9 mouse cellular contexts compared by ENCODE assay signal in genomic region chr13:69536021-69536420, GRCm38 (mm10). TPM values are rescaled to one million over a fixed set of nuclear protein-coding genes. Genes with fewer than 3 reads are reported as not detected.
A peak's percentile ranks its signal among the peaks of the same experiment; 100 is the strongest.
DNase-seq lines count a peak whose midpoint lies in the region; ATAC-seq and TF ChIP-seq lines count a peak whose summit lies in the region.
"Had no signal": no experiment of that assay in that cellular context is flagged by ENCODE, and none has a peak within 500 bp of the region (broad histone marks: within the 10 kb centered on the region; RNA-seq: fewer than 3 reads in every experiment).

No protein-coding gene starts in this region.

- no peaks in the 10 kb centered on the region for H3K27me3 ChIP-seq in heart, embryonic 15.5 days
- no peaks in the 10 kb centered on the region for H3K27me3 ChIP-seq in embryonic facial prominence, embryonic 13.5 days
- no peaks in the 10 kb centered on the region for H3K27me3 ChIP-seq in hindbrain, postnatal 0 days (ENCODE audit: insufficient read depth, low read length)
- H3K27me3 ChIP-seq in midbrain, embryonic 12.5 days: peaks cover 9% of the 10 kb centered on the region; the same call in 1 of the 2 replicates

- no peaks in the 10 kb centered on the region for H3K9me3 ChIP-seq in heart, embryonic 15.5 days (replicated peaks)
- H3K9me3 ChIP-seq in embryonic facial prominence, embryonic 13.5 days: no peaks in the 10 kb centered on the region
- H3K9me3 ChIP-seq in hindbrain, postnatal 0 days (ENCODE audit: low read length): no peaks in the 10 kb centered on the region
- no peaks in the 10 kb centered on the region for H3K9me3 ChIP-seq in midbrain, embryonic 12.5 days

- peak overlapping the region; percentile 84 for H3K9ac ChIP-seq in heart, embryonic 15.5 days
- no peak overlapping the region for H3K9ac ChIP-seq in embryonic facial prominence, embryonic 13.5 days
- no peak overlapping the region for H3K9ac ChIP-seq in hindbrain, postnatal 0 days (replicated peaks; ENCODE audit: low read length)
- no peak overlapping the region for H3K9ac ChIP-seq in midbrain, embryonic 12.5 days (replicated peaks)

- DNase-seq in heart, postnatal 4 days: no peak
- no peak for DNase-seq in hindbrain, postnatal 0 days (ENCODE audit: low spot score)
- DNase-seq in adrenal gland, adult 8-10 months: no peak
- DNase-seq in embryo, embryonic 10.5 days (ENCODE audit: low spot score): no peak
- no peak for DNase-seq in right cerebral cortex, postnatal 4 days
- DNase-seq: thymus, adult 2 months had no signal

- no peak for TF ChIP-seq CTCF in hindbrain, postnatal 0 days (IDR thresholded peaks at IDR 0.05; ENCODE audit: low read depth)

- H3K4me3 ChIP-seq in heart, embryonic 15.5 days: peak overlapping the region; percentile 77; the same call in 1 of the 2 replicates
- peak overlapping the region; percentile 94; the same call in 1 of the 2 replicates for H3K4me3 ChIP-seq in embryonic facial prominence, embryonic 13.5 days
- H3K4me3 ChIP-seq in hindbrain, postnatal 0 days (ENCODE audit: low read length): no peak overlapping the region
- no peak overlapping the region for H3K4me3 ChIP-seq in midbrain, embryonic 12.5 days

- no peaks in the 10 kb centered on the region for H3K36me3 ChIP-seq in heart, embryonic 15.5 days
- no peaks in the 10 kb centered on the region for H3K36me3 ChIP-seq in embryonic facial prominence, embryonic 13.5 days
- no peaks in the 10 kb centered on the region for H3K36me3 ChIP-seq in hindbrain, postnatal 0 days (ENCODE audit: insufficient read depth, low read length)
- 0 out of 2 replicates have a peak, but pooled peaks cover 2% of the 10 kb centered on the region for H3K36me3 ChIP-seq in midbrain, embryonic 12.5 days

- WGBS in heart, embryonic 15.5 days: 75% methylated on average over 4 of the region's 4 CpGs
- 67% methylated on average over 4 of the region's 4 CpGs for WGBS in embryonic facial prominence, embryonic 13.5 days
- WGBS in hindbrain, postnatal 0 days: 77% methylated on average over 4 of the region's 4 CpGs
- WGBS in midbrain, embryonic 12.5 days: 86% methylated on average over 4 of the region's 4 CpGs

- peak overlapping the region; percentile 94 for H3K27ac ChIP-seq in heart, embryonic 15.5 days
- H3K27ac ChIP-seq in embryonic facial prominence, embryonic 13.5 days: peak overlapping the region; percentile 7; the same call in 1 of the 2 replicates
- no peak overlapping the region for H3K27ac ChIP-seq in hindbrain, postnatal 0 days
- H3K27ac ChIP-seq in midbrain, embryonic 12.5 days (replicated peaks): no peak overlapping the region

- peaks cover 57% of the 10 kb centered on the region for H3K4me1 ChIP-seq in heart, embryonic 15.5 days (replicated peaks)
- peaks cover 45% of the 10 kb centered on the region for H3K4me1 ChIP-seq in embryonic facial prominence, embryonic 13.5 days
- H3K4me1 ChIP-seq in hindbrain, postnatal 0 days (ENCODE audit: insufficient read depth, low read length): peaks cover 19% of the 10 kb centered on the region
- peaks cover 54% of the 10 kb centered on the region for H3K4me1 ChIP-seq in midbrain, embryonic 12.5 days

- no peak for ATAC-seq in heart, embryonic 15.5 days (replicated peaks; ENCODE audit: insufficient number of reproducible peaks, insufficient read depth, low FRiP score, low read depth)
- no peak for ATAC-seq in embryonic facial prominence, embryonic 13.5 days (ENCODE audit: insufficient number of reproducible peaks, insufficient read depth, low FRiP score, low TSS enrichment, low read depth)
- ATAC-seq in hindbrain, postnatal 0 days: no peak
- ATAC-seq in midbrain, embryonic 12.5 days (ENCODE audit: low FRiP score, low read depth): no peak

- H3K4me2 ChIP-seq in heart, embryonic 15.5 days: peak overlapping the region; percentile 92
- peak overlapping the region; percentile 86 for H3K4me2 ChIP-seq in embryonic facial prominence, embryonic 13.5 days
- H3K4me2 ChIP-seq in hindbrain, postnatal 0 days (ENCODE audit: low read depth, low read length): peak overlapping the region; percentile 95; the same call in 1 of the 2 replicates
- peak overlapping the region; percentile 94 for H3K4me2 ChIP-seq in midbrain, embryonic 12.5 days (replicated peaks)

RNA-seq across cellular contexts. Expression of gene Tent4a, which starts 1.6 kb away (rescaled TPM):
- 3.1 and 4.0 TPM in 2 replicates for polyA plus RNA-seq in heart, embryonic 15.5 days (2015; fragmentation: Nextera tagmentation; extraction: Ambion mirVana)
- 10 to 100 TPM; 23.1 to 25.0 TPM for total RNA-seq in heart, postnatal 4 days (2021)
- polyA plus RNA-seq in embryonic facial prominence, embryonic 13.5 days (2015; fragmentation: Nextera tagmentation; extraction: Ambion mirVana): 6.4 and 7.2 TPM in 2 replicates
- 22.3 and 22.6 TPM in 2 replicates for total RNA-seq in hindbrain, postnatal 0 days (2014; rRNA removed)
- 4.8 and 5.1 TPM in 2 replicates for polyA plus RNA-seq in hindbrain, postnatal 0 days (2015; fragmentation: Nextera tagmentation; extraction: Ambion mirVana)
- polyA plus RNA-seq in midbrain, embryonic 12.5 days (2016; fragmentation: Nextera tagmentation; extraction: Ambion mirVana): 6.7 TPM in 2 replicates
- 10 to 100 TPM; 22.6 to 24.5 (median 23.7) TPM for total RNA-seq in adrenal gland, adult 8-10 months (2022)

RNA-seq across cellular contexts. Expression of gene Nsun2, which starts 2.5 kb away (rescaled TPM):
- polyA plus RNA-seq in heart, embryonic 15.5 days (2015; fragmentation: Nextera tagmentation; extraction: Ambion mirVana): 53.0 and 73.0 TPM in 2 replicates
- total RNA-seq in heart, postnatal 4 days (2021): 10 to 100 TPM; 48.9 to 50.9 TPM
- polyA plus RNA-seq in embryonic facial prominence, embryonic 13.5 days (2015; fragmentation: Nextera tagmentation; extraction: Ambion mirVana): 119 and 121 TPM in 2 replicates
- total RNA-seq in hindbrain, postnatal 0 days (2014; rRNA removed): 34.9 and 37.6 TPM in 2 replicates
- 61.5 and 62.1 TPM in 2 replicates for polyA plus RNA-seq in hindbrain, postnatal 0 days (2015; fragmentation: Nextera tagmentation; extraction: Ambion mirVana)
- 91.9 and 102 TPM in 2 replicates for polyA plus RNA-seq in midbrain, embryonic 12.5 days (2016; fragmentation: Nextera tagmentation; extraction: Ambion mirVana)
- 10 to 100 TPM; 82.8 to 94.0 (median 84.4) TPM for total RNA-seq in adrenal gland, adult 8-10 months (2022)

Comparison
In these comparisons a context has a peak if more than half of its experiments do, and no peak if none do; other contexts are left out.
1. H3K27ac ChIP-seq: peak in heart, embryonic 15.5 days (single experiment) and embryonic facial prominence, embryonic 13.5 days (single experiment); none in hindbrain, postnatal 0 days (single experiment) and midbrain, embryonic 12.5 days (single experiment).
2. H3K4me3 ChIP-seq: peak in heart, embryonic 15.5 days (single experiment) and embryonic facial prominence, embryonic 13.5 days (single experiment); none in hindbrain, postnatal 0 days (single experiment) and midbrain, embryonic 12.5 days (single experiment).
3. Peak in every context shown above with its lines, with median percentiles within 50 percentile points of each other: H3K4me2 ChIP-seq.